ENCODE assay signal across 8 mouse cellular contexts in genomic region chr1:151427888-151428262, GRCm38 (mm10). TPM values are rescaled to one million over a fixed set of nuclear protein-coding genes. Genes with fewer than 3 reads are reported as not detected.
DNase-seq lines count a peak whose midpoint lies in the region; ATAC-seq lines count a peak whose summit lies in the region.

No protein-coding gene starts in this region.

- 0 out of 2 replicates have a peak, but pooled peaks cover 2% of the 10 kb centered on the region for H3K36me3 ChIP-seq in heart, embryonic 15.5 days
- no peaks in the 10 kb centered on the region for H3K36me3 ChIP-seq in hindbrain, embryonic 10.5 days
- no peaks in the 10 kb centered on the region for H3K36me3 ChIP-seq in midbrain, embryonic 11.5 days (ENCODE audit: control insufficient read depth, insufficient read depth, low read length)

- H3K9me3 ChIP-seq in heart, embryonic 15.5 days (replicated peaks) = no peaks in the 10 kb centered on the region
- no peaks in the 10 kb centered on the region for H3K9me3 ChIP-seq in hindbrain, embryonic 10.5 days
- H3K9me3 ChIP-seq in midbrain, embryonic 11.5 days (ENCODE audit: control insufficient read depth, low read length) = no peaks in the 10 kb centered on the region

- H3K4me2 ChIP-seq in heart, embryonic 15.5 days = peak overlapping the region; percentile 61
- peak overlapping the region; percentile 53 for H3K4me2 ChIP-seq in midbrain, embryonic 11.5 days

- peak; percentile 47 for ATAC-seq in heart, embryonic 15.5 days (replicated peaks; ENCODE audit: insufficient number of reproducible peaks, insufficient read depth, low FRiP score, low read depth)
- peak; percentile 0 for ATAC-seq in activated CD4-positive, CD25-positive, alpha-beta regulatory T cell, adult 4 months
- peak; percentile 80 for ATAC-seq in midbrain, embryonic 11.5 days (ENCODE audit: low FRiP score)

- H3K4me3 ChIP-seq in heart, embryonic 15.5 days = peak overlapping the region; percentile 65
- peak overlapping the region; percentile 93 for H3K4me3 ChIP-seq in hindbrain, embryonic 10.5 days
- peak overlapping the region; percentile 85 for H3K4me3 ChIP-seq in midbrain, embryonic 11.5 days (ENCODE audit: low read depth, low read length)

- peak overlapping the region; percentile 76 for H3K9ac ChIP-seq in heart, embryonic 15.5 days
- H3K9ac ChIP-seq in midbrain, embryonic 11.5 days (ENCODE audit: low read length) = peak overlapping the region; percentile 79

- no peak for DNase-seq in heart, postnatal 36 days
- no peak for DNase-seq in hindbrain, embryonic 10.5 days (ENCODE audit: low spot score)
- DNase-seq in midbrain, embryonic 11.5 days (ENCODE audit: low spot score, missing footprints) = no peak
- no peak for DNase-seq in left cerebral cortex, postnatal 36 days (ENCODE audit: low spot score in 2 of 2)
- DNase-seq in cerebellum, adult 11-12 months = no peak
- DNase-seq in natural killer cell, adult 2 months (ENCODE audit: low spot score in 2 of 2) = no peak

- H3K4me1 ChIP-seq in heart, embryonic 15.5 days (replicated peaks) = peaks cover 16% of the 10 kb centered on the region
- H3K4me1 ChIP-seq in hindbrain, embryonic 10.5 days (replicated peaks) = peaks cover 19% of the 10 kb centered on the region
- peaks cover 13% of the 10 kb centered on the region for H3K4me1 ChIP-seq in midbrain, embryonic 11.5 days (ENCODE audit: control insufficient read depth, insufficient read depth, low read length)

- intact Hi-C loops in heart, postnatal 36 days (cut with DNase I) = loop anchor here (5.0 kb wide), 1 partner anchor 1036 kb away; the partner anchor contains the start of genes Odr4 and Tpr
- intact Hi-C loops in left cerebral cortex, postnatal 36 days (cut with DNase I) = loop anchor here (2.0 kb wide), 1 partner anchor 1035 kb away; the partner anchor contains the start of genes Odr4 and Tpr

- H3K27ac ChIP-seq in heart, embryonic 15.5 days = peak overlapping the region; percentile 82
- H3K27ac ChIP-seq in hindbrain, embryonic 10.5 days = peak overlapping the region; percentile 97
- peak overlapping the region; percentile 40; the same call in 1 of the 2 replicates for H3K27ac ChIP-seq in midbrain, embryonic 11.5 days (ENCODE audit: low read depth, low read length)

- 0% methylated on average over 26 of the region's 26 CpGs for WGBS in heart, embryonic 15.5 days
- WGBS in hindbrain, embryonic 10.5 days = under 1% methylated on average over 26 of the region's 26 CpGs
- under 1% methylated on average over 26 of the region's 26 CpGs for WGBS in midbrain, embryonic 11.5 days

- no peaks in the 10 kb centered on the region for H3K27me3 ChIP-seq in heart, embryonic 15.5 days
- H3K27me3 ChIP-seq in hindbrain, embryonic 10.5 days (ENCODE audit: insufficient read depth, poor library complexity, severe bottlenecking) = no peaks in the 10 kb centered on the region
- no peaks in the 10 kb centered on the region for H3K27me3 ChIP-seq in midbrain, embryonic 11.5 days (ENCODE audit: control insufficient read depth, insufficient read depth, low read length)

RNA-seq across cellular contexts. Expression of gene Swt1, which starts 0.4 kb away (rescaled TPM):
- 13.0 and 16.9 TPM in 2 replicates for polyA plus RNA-seq in heart, embryonic 15.5 days (2015; fragmentation: Nextera tagmentation; extraction: Ambion mirVana)
- 1 to 10 TPM; 7.0 to 8.8 TPM for total RNA-seq in heart, postnatal 36 days (2021)
- 10 to 100 TPM; 29.2 to 50.1 TPM for polyA plus RNA-seq in activated CD4-positive, CD25-positive, alpha-beta regulatory T cell, adult 4 months (2017; shearing (Covaris generic))
- polyA plus RNA-seq in hindbrain, embryonic 10.5 days (2016; fragmentation: Nextera tagmentation; extraction: Ambion mirVana) = 17.7 and 22.1 TPM in 2 replicates
- polyA plus RNA-seq in midbrain, embryonic 11.5 days (2014; fragmentation: Nextera tagmentation; extraction: Ambion mirVana) = 23.6 and 27.8 TPM in 2 replicates
- 10 to 100 TPM; 10.5 to 15.2 TPM for total RNA-seq in left cerebral cortex, postnatal 36 days (2021)

RNA-seq across cellular contexts. Expression of gene Trmt1l, which starts 0.5 kb away (rescaled TPM):
- 37.1 and 39.6 TPM in 2 replicates for polyA plus RNA-seq in heart, embryonic 15.5 days (2015; fragmentation: Nextera tagmentation; extraction: Ambion mirVana)
- 10 to 100 TPM; 20.0 to 20.3 TPM for total RNA-seq in heart, postnatal 36 days (2021)
- polyA plus RNA-seq in activated CD4-positive, CD25-positive, alpha-beta regulatory T cell, adult 4 months (2017; shearing (Covaris generic)) = 10 to 100 TPM; 36.8 to 40.3 TPM
- 54.9 and 55.4 TPM in 2 replicates for polyA plus RNA-seq in hindbrain, embryonic 10.5 days (2016; fragmentation: Nextera tagmentation; extraction: Ambion mirVana)
- polyA plus RNA-seq in midbrain, embryonic 11.5 days (2014; fragmentation: Nextera tagmentation; extraction: Ambion mirVana) = 54.3 and 56.7 TPM in 2 replicates
- total RNA-seq in left cerebral cortex, postnatal 36 days (2021) = 10 to 100 TPM; 24.1 to 33.0 TPM

Comparison
In these comparisons a context has a peak if more than half of its experiments do, and no peak if none do; other contexts are left out.
1. ATAC-seq: peak in every context shown above with its lines; median percentile 80 in midbrain, embryonic 11.5 days; 47 in heart, embryonic 15.5 days; 0 in activated CD4-positive, CD25-positive, alpha-beta regulatory T cell, adult 4 months.
2. H3K27ac ChIP-seq: peak in every context shown above with its lines; median percentile 97 in hindbrain, embryonic 10.5 days; 82 in heart, embryonic 15.5 days; 40 in midbrain, embryonic 11.5 days.